Mouse (Mus musculus): ENCODE results near the gene Pbx2. TPM values are rescaled to one million over a fixed set of nuclear protein-coding genes. Genes with fewer than 3 reads are reported as not detected.
A peak's percentile ranks its signal among the peaks of the same experiment; 100 is the strongest.

Gene Pbx2
- polyA plus RNA-seq, 1 experiment from 2014 or later, result 15.6 TPM

GRCm38 (mm10) chr17:34627093-34627942 is 36.3 kb downstream of the Pbx2 start:
- peaks cover 44% of the 10 kb centered on the region for H3K27me3 ChIP-seq (ENCODE audit: poor library complexity, severe bottlenecking)
- H3K9me3 ChIP-seq, result no peaks in the 10 kb centered on the region
- WGBS, result under 1% methylated on average over 44 of the region's 45 CpGs
- H3K36me3 ChIP-seq (replicated peaks), result peaks cover 28% of the 10 kb centered on the region
- peak; percentile 92 for DNase-seq (ENCODE audit: extremely low spot score, low spot score)
- peak overlapping the region; percentile 80 for H3K4me3 ChIP-seq
- peaks cover 63% of the 10 kb centered on the region for H3K4me1 ChIP-seq
- H3K27ac ChIP-seq, result peak overlapping the region; percentile 89

- no peak for DNase-seq (ENCODE audit: extremely low spot score, low spot score)
- Histone ChIP-seq H3K4me3 (peak within 1 kb of the TSS; percentile 80), H3K36me3 (replicated peaks) (peaks cover 20% of the 10 kb centered on the region), H3K4me1 (peaks cover 67% of the 10 kb centered on the region), H3K9me3 (no peaks in the 10 kb centered on the region), H3K27me3 (ENCODE audit: poor library complexity, severe bottlenecking) (peaks cover 51% of the 10 kb centered on the region), H3K27ac (peak within 1 kb of the TSS; percentile 89)
- 10% methylated on average over 29 of the region's 29 CpGs for WGBS
Measured at GRCm38 (mm10) chr17:34627943-34628643, 37.0 kb downstream of the Pbx2 start, which contains the start of gene Ppt2. Gene Ppt2, minus strand, starts transcription at chr17:34628510.

GRCm38 (mm10) chr17:34628644-34628967 is 37.5 kb downstream of the Pbx2 start:
- peak overlapping the region; percentile 89 for H3K27ac ChIP-seq
- peaks cover 15% of the 10 kb centered on the region for H3K36me3 ChIP-seq (replicated peaks)
- no peaks in the 10 kb centered on the region for H3K9me3 ChIP-seq
- peaks cover 56% of the 10 kb centered on the region for H3K27me3 ChIP-seq (ENCODE audit: poor library complexity, severe bottlenecking)
- no peak for DNase-seq (ENCODE audit: extremely low spot score, low spot score)
- H3K4me3 ChIP-seq, result peak overlapping the region; percentile 80
- H3K4me1 ChIP-seq, result peaks cover 72% of the 10 kb centered on the region
- WGBS, result 12% methylated on average over 5 of the region's 5 CpGs

GRCm38 (mm10) chr17:34629221-34629751 is 38.2 kb downstream of the Pbx2 start, which contains the start of gene Prrt1:
Gene Prrt1, plus strand, starts transcription at chr17:34629533.
- DNase-seq (ENCODE audit: extremely low spot score, low spot score), result peak; percentile 53
- no peaks in the 10 kb centered on the region for H3K9me3 ChIP-seq
- peak within 1 kb of the TSS; percentile 89 for H3K27ac ChIP-seq
- peaks cover 72% of the 10 kb centered on the region for H3K4me1 ChIP-seq
- H3K27me3 ChIP-seq (ENCODE audit: poor library complexity, severe bottlenecking), result peaks cover 61% of the 10 kb centered on the region
- peaks cover 11% of the 10 kb centered on the region for H3K36me3 ChIP-seq (replicated peaks)
- peak within 1 kb of the TSS; percentile 80 for H3K4me3 ChIP-seq
- WGBS, result under 1% methylated on average over 16 of the region's 16 CpGs

GRCm38 (mm10) chr17:34629796-34630603 is 38.9 kb downstream of the Pbx2 start:
- peak overlapping the region; percentile 89 for H3K27ac ChIP-seq
- DNase-seq (ENCODE audit: extremely low spot score, low spot score), result no peak
- peaks cover 72% of the 10 kb centered on the region for H3K4me1 ChIP-seq
- 11% methylated on average over 12 of the region's 12 CpGs for WGBS
- H3K27me3 ChIP-seq (ENCODE audit: poor library complexity, severe bottlenecking), result peaks cover 61% of the 10 kb centered on the region
- H3K36me3 ChIP-seq (replicated peaks), result peaks cover 9% of the 10 kb centered on the region
- no peaks in the 10 kb centered on the region for H3K9me3 ChIP-seq
- H3K4me3 ChIP-seq, result peak overlapping the region; percentile 80

GRCm38 (mm10) chr17:34630761-34631301 is 39.8 kb downstream of the Pbx2 start:
- DNase-seq (ENCODE audit: extremely low spot score, low spot score), result no peak
- Histone ChIP-seq H3K36me3 (replicated peaks) (peaks cover 1% of the 10 kb centered on the region), H3K4me3 (peak overlapping the region; percentile 80), H3K27me3 (ENCODE audit: poor library complexity, severe bottlenecking) (peaks cover 61% of the 10 kb centered on the region), H3K27ac (peak overlapping the region; percentile 67; the same call in 1 of the 2 replicates), H3K4me1 (peaks cover 69% of the 10 kb centered on the region), H3K9me3 (no peaks in the 10 kb centered on the region)
- 2% methylated on average over 47 of the region's 48 CpGs for WGBS

- peaks cover 61% of the 10 kb centered on the region for H3K27me3 ChIP-seq (ENCODE audit: poor library complexity, severe bottlenecking)
- no peak for DNase-seq (ENCODE audit: extremely low spot score, low spot score)
Measured at GRCm38 (mm10) chr17:34631647-34632046, 40.6 kb downstream of the Pbx2 start.

GRCm38 (mm10) chr17:34632261-34632691 is 41.2 kb downstream of the Pbx2 start:
- H3K27me3 ChIP-seq (ENCODE audit: poor library complexity, severe bottlenecking), result peaks cover 61% of the 10 kb centered on the region
- H3K27ac ChIP-seq, result peak overlapping the region; percentile 60; the same call in 1 of the 2 replicates

More at GRCm38 (mm10) chr17:34631647-34632046, 40.6 kb downstream of the Pbx2 start:
- Histone ChIP-seq H3K4me3 (peak overlapping the region; percentile 80), H3K9me3 (no peaks in the 10 kb centered on the region), H3K4me1 (peaks cover 61% of the 10 kb centered on the region), H3K36me3 (replicated peaks) (no peaks in the 10 kb centered on the region), H3K27ac (0 out of 2 replicates have a peak overlapping the region, but pooled peaks have one; percentile 60)
- 3% methylated on average over 12 of the region's 12 CpGs for WGBS

GRCm38 (mm10) chr17:34635671-34636070 is 44.6 kb downstream of the Pbx2 start:
- H3K4me1 ChIP-seq, result peaks cover 29% of the 10 kb centered on the region
- H3K4me3 ChIP-seq, result no peak overlapping the region
- no peak for DNase-seq (ENCODE audit: extremely low spot score, low spot score)
- no peaks in the 10 kb centered on the region for H3K9me3 ChIP-seq
- no peaks in the 10 kb centered on the region for H3K36me3 ChIP-seq (replicated peaks)
- H3K27ac ChIP-seq, result no peak overlapping the region
- 69% methylated on average over 2 of the region's 2 CpGs for WGBS
- H3K27me3 ChIP-seq (ENCODE audit: poor library complexity, severe bottlenecking), result peaks cover 34% of the 10 kb centered on the region

More at GRCm38 (mm10) chr17:34632261-34632691, 41.2 kb downstream of the Pbx2 start:
- H3K4me3 ChIP-seq, result peak overlapping the region; percentile 80
- H3K36me3 ChIP-seq (replicated peaks), result no peaks in the 10 kb centered on the region
- DNase-seq (ENCODE audit: extremely low spot score, low spot score), result peak; percentile 49
- under 1% methylated on average over 26 of the region's 26 CpGs for WGBS
- no peaks in the 10 kb centered on the region for H3K9me3 ChIP-seq
- peaks cover 58% of the 10 kb centered on the region for H3K4me1 ChIP-seq

GRCm38 (mm10) chr17:34637459-34637858 is 46.4 kb downstream of the Pbx2 start:
- H3K27me3 ChIP-seq (ENCODE audit: poor library complexity, severe bottlenecking), result peaks cover 16% of the 10 kb centered on the region
- 74% methylated on average over 3 of the region's 3 CpGs for WGBS
- H3K4me1 ChIP-seq, result peaks cover 21% of the 10 kb centered on the region
- H3K9me3 ChIP-seq, result no peaks in the 10 kb centered on the region
- H3K36me3 ChIP-seq (replicated peaks), result no peaks in the 10 kb centered on the region
- no peak for DNase-seq (ENCODE audit: extremely low spot score, low spot score)
- H3K27ac ChIP-seq, result no peak overlapping the region
- H3K4me3 ChIP-seq, result no peak overlapping the region

- H3K36me3 ChIP-seq (replicated peaks), result no peaks in the 10 kb centered on the region
- peak overlapping the region; percentile 51; the same call in 1 of the 2 replicates for H3K27ac ChIP-seq
- H3K4me1 ChIP-seq, result peaks cover 14% of the 10 kb centered on the region
- 89% methylated on average over 7 of the region's 7 CpGs for WGBS
- H3K27me3 ChIP-seq (ENCODE audit: poor library complexity, severe bottlenecking), result no peaks in the 10 kb centered on the region; the same call in 1 of the 2 replicates
- no peaks in the 10 kb centered on the region for H3K9me3 ChIP-seq
- no peak overlapping the region for H3K4me3 ChIP-seq
- no peak for DNase-seq (ENCODE audit: extremely low spot score, low spot score)
Measured at GRCm38 (mm10) chr17:34639461-34640255, 48.6 kb downstream of the Pbx2 start.
